Mouse (Mus musculus): ENCODE measurements around the gene Grid2. TPM values are rescaled to one million over a fixed set of nuclear protein-coding genes. Genes with fewer than 3 reads are reported as not detected.

Gene Grid2
- polyA plus RNA-seq, 1 experiment from 2014 or later: 0.52 TPM

DNA sequence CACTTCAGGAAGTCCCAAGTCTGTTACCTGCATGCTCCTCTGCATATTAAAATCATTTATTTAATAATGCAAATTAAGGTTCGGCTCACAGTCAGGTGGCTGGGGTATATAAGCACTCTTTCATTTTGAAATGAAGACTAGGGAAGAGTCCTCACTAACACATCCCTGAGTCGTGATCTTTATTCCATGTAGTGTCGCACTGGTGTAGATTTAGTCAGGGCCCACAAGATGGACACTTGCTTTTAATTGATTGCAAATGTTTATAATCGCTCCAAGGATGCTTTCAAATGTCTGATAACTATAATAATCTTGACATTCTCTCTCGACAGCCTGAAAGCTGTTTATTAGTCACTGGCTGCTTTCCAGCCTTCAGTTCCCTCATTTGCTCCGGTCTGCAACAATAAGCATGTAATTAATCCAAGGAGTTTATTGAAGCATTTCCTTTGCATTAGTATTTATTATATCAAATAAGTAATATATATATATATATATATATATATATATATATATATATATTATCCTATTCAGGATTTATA is 661.4 kb downstream of the Grid2 start:
- no peak for ATAC-seq (replicated peaks; ENCODE audit: insufficient number of reproducible peaks, insufficient read depth, low FRiP score, low read depth)
- 62% methylated on average over 6 of the region's 6 CpGs for WGBS
- no peak overlapping the region for H3K4me2 ChIP-seq

DNA sequence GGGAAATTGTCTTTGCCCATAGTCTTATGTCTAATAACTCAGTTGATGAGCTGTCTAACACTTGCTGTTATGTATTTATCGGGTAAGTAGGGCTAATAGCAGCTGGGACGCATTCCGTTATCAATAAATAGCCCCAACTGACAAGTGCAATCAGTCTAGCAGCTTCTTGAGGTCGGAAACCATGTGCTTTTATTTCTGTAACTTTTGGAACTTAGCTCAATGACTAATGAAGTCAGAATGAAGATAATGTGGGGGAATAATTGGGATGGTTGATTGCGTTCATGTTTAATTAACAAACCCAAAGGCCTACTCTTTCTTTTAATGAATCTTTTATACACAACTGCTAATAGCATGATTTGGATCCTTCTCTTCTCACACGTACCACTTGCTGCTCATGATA is 666.3 kb downstream of the Grid2 start:
- ATAC-seq (replicated peaks; ENCODE audit: insufficient number of reproducible peaks, insufficient read depth, low FRiP score, low read depth): no peak
- Histone ChIP-seq H3K4me3 (no peak overlapping the region), H3K9me3 (replicated peaks) (no peaks in the 10 kb centered on the region), H3K27me3 (no peaks in the 10 kb centered on the region), H3K27ac (no peak overlapping the region), H3K4me2 (no peak overlapping the region), H3K9ac (no peak overlapping the region), H3K36me3 (no peaks in the 10 kb centered on the region), H3K4me1 (replicated peaks) (no peaks in the 10 kb centered on the region)
- WGBS: 82% methylated on average over 6 of the region's 6 CpGs

More for the DNA sequence above, 661.4 kb downstream of the Grid2 start:
- Histone ChIP-seq H3K27ac (no peak overlapping the region), H3K36me3 (no peaks in the 10 kb centered on the region), H3K9me3 (replicated peaks) (no peaks in the 10 kb centered on the region), H3K4me3 (no peak overlapping the region), H3K9ac (no peak overlapping the region), H3K27me3 (no peaks in the 10 kb centered on the region), H3K4me1 (replicated peaks) (no peaks in the 10 kb centered on the region)

DNA sequence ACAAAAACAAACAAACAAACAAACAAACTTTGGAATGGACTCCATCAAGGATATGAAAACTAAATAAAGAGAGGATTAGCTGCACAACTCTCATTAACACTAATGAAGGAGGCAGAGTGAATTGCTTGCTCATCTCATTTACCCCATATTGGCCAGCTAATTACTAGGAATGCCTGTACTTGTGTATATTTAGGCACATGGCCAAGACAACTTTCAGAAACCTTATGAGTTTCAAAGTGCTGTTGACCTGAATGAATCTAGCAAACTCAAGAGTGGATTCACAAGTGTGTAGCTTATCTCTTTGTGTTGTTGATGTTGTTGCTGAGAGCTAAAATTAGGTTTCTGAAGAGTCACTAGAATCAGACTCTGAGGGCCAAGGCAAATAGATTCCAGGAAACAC is 675.5 kb downstream of the Grid2 start:
- no peak overlapping the region for H3K27ac ChIP-seq
- H3K4me1 ChIP-seq (replicated peaks): no peaks in the 10 kb centered on the region; the same call in 1 of the 2 replicates
- no peak for ATAC-seq (replicated peaks; ENCODE audit: insufficient number of reproducible peaks, insufficient read depth, low FRiP score, low read depth)
- no peaks in the 10 kb centered on the region for H3K27me3 ChIP-seq
- no peak overlapping the region for H3K9ac ChIP-seq
- no peak overlapping the region for H3K4me3 ChIP-seq
- no peaks in the 10 kb centered on the region for H3K36me3 ChIP-seq
- H3K4me2 ChIP-seq: no peak overlapping the region
- H3K9me3 ChIP-seq (replicated peaks): no peaks in the 10 kb centered on the region

DNA sequence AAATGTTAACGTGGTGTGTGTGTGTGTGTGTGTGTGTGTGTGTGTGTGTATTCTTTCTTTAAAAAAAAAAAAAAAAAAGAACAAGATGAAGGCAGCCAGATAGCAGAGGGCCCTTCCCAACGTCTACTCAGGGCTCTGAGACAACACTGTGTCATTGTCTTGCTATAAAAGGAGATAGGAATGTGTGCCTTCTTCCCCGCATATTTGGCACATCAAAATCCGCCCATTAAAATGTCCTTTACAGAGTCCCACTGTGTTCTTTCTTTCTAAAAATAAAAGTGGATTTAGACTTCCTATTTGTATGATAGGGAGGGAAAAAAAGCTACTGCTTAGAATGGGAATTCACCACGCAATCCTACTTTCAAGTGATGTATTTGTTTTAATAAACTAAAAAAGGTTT is 691.0 kb downstream of the Grid2 start:
- WGBS: 50% methylated on average over 5 of the region's 5 CpGs
- Histone ChIP-seq H3K9ac (no peak overlapping the region), H3K36me3 (no peaks in the 10 kb centered on the region), H3K9me3 (replicated peaks) (no peaks in the 10 kb centered on the region), H3K4me2 (no peak overlapping the region), H3K4me3 (no peak overlapping the region), H3K27me3 (no peaks in the 10 kb centered on the region), H3K4me1 (replicated peaks) (no peaks in the 10 kb centered on the region), H3K27ac (no peak overlapping the region)
- no peak for ATAC-seq (replicated peaks; ENCODE audit: insufficient number of reproducible peaks, insufficient read depth, low FRiP score, low read depth)

DNA sequence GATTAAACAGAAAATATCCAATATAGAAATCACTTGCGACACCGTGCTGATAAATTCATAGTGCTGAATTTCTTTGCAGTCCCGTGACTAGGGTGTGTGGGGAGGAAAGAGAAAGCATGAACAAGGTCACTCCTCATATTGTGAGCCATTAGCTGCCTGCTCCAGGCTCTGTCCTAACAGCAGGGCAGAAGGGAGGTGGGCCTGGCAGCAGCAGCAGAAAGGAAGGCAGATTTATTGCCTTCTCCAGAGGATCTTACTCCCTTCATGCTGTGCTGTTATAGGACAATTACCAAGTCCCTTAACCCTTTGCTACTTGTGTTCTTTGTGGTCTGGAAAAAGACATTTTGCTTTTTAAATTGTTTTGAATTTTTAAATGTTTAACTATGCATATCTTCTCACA is 708.1 kb downstream of the Grid2 start:
- Histone ChIP-seq H3K4me1 (replicated peaks) (no peaks in the 10 kb centered on the region), H3K9ac (no peak overlapping the region), H3K27ac (no peak overlapping the region), H3K36me3 (no peaks in the 10 kb centered on the region), H3K9me3 (replicated peaks) (no peaks in the 10 kb centered on the region), H3K27me3 (no peaks in the 10 kb centered on the region), H3K4me2 (no peak overlapping the region), H3K4me3 (no peak overlapping the region)
- 76% methylated on average over 3 of the region's 3 CpGs for WGBS
- no peak for ATAC-seq (replicated peaks; ENCODE audit: insufficient number of reproducible peaks, insufficient read depth, low FRiP score, low read depth)

DNA sequence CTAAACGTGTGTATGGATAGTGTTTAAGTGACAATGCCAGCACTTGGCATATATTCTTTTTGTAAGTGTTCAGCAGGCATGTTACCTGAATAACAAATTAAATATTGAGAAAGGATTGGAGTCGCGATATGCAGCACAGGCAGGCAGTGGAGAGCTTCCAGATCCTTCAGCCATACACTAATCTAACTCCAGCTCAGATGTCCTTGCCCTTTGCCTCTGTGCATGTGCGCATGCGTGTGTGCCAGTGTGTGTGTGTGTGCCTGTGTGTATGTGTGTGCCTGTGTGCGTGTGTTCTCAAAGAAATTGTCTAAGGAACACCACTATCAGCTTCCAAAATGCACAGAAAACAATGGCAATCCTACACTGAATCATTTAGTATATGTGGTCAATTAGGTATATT is 708.6 kb downstream of the Grid2 start:
- Histone ChIP-seq H3K4me1 (replicated peaks) (no peaks in the 10 kb centered on the region), H3K27ac (no peak overlapping the region), H3K9me3 (replicated peaks) (no peaks in the 10 kb centered on the region), H3K4me3 (no peak overlapping the region), H3K9ac (no peak overlapping the region), H3K36me3 (no peaks in the 10 kb centered on the region), H3K27me3 (no peaks in the 10 kb centered on the region), H3K4me2 (no peak overlapping the region)
- WGBS: 78% methylated on average over 6 of the region's 6 CpGs
- ATAC-seq (replicated peaks; ENCODE audit: insufficient number of reproducible peaks, insufficient read depth, low FRiP score, low read depth): no peak

DNA sequence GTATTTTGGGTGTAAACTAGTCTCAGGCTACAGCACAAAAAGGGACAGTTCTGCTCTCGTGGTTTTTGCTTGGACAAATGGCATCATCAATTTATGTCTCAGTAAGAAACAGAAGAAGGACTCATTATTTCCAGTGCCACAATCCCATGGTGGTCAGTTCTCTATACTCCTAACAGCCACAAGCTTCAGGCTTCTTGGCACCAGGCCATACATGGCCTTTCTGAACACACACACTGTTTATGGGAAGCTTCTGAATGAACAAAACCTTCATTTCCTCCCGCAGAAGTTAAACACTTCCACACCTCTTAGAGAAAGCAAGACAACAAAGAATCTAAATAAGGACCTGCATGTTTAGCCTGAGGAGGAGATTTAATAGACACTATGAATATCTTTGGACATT is 709.1 kb downstream of the Grid2 start:
- no peak for ATAC-seq (replicated peaks; ENCODE audit: insufficient number of reproducible peaks, insufficient read depth, low FRiP score, low read depth)
- Histone ChIP-seq H3K36me3 (no peaks in the 10 kb centered on the region), H3K4me2 (no peak overlapping the region), H3K4me3 (no peak overlapping the region), H3K27me3 (no peaks in the 10 kb centered on the region), H3K9ac (no peak overlapping the region), H3K9me3 (replicated peaks) (no peaks in the 10 kb centered on the region), H3K4me1 (replicated peaks) (no peaks in the 10 kb centered on the region), H3K27ac (no peak overlapping the region)
- WGBS: 64% methylated on average over 2 of the region's 2 CpGs

DNA sequence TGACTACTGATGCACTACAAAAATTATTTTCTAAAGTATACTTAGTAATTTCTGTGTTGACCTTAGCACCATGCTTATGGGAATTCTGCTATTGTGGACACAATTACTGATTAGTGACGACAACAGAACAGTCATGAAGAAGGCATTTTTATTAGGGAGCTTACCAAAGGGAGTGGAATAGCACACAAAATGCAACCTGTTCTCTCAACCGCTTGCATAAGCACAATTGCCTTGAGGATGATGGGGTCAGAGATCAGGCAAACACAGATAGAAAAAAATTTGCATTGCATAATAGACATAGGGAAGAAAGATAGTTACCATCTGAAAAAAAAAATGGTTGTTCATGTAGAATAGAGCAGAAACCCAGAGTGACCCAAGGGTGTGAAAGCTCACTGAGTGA is 790.4 kb downstream of the Grid2 start:
- no peak for ATAC-seq (replicated peaks; ENCODE audit: insufficient number of reproducible peaks, insufficient read depth, low FRiP score, low read depth)

DNA sequence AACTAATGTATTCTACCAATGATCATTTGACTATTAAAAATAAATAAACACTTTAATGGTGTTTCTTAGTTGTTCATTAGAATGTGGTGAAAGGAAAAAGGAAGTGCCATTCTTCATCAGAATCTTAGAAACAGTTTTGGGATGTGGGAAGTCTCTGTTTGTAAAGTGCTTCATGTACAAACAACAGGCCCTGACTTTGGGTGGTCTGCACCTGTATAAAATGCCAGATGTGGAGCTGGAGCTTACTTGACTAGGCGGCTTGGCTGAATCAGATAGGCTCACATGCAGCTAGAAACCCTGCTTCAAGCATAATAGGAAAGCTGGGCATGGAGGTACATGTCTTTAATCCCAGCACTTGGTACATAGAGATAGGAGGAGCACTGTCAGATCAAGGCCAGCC is 791.1 kb downstream of the Grid2 start:
- H3K27ac ChIP-seq: no peak overlapping the region
- no peaks in the 10 kb centered on the region for H3K4me1 ChIP-seq (replicated peaks)
- WGBS: 56% methylated on average over 1 of the region's 1 CpGs
- no peak for ATAC-seq (replicated peaks; ENCODE audit: insufficient number of reproducible peaks, insufficient read depth, low FRiP score, low read depth)
- no peaks in the 10 kb centered on the region for H3K27me3 ChIP-seq
- H3K9me3 ChIP-seq (replicated peaks): no peaks in the 10 kb centered on the region
- no peaks in the 10 kb centered on the region for H3K36me3 ChIP-seq
- H3K4me2 ChIP-seq: no peak overlapping the region
- H3K4me3 ChIP-seq: no peak overlapping the region
- no peak overlapping the region for H3K9ac ChIP-seq

More for the DNA sequence above, 790.4 kb downstream of the Grid2 start:
- H3K27me3 ChIP-seq: no peaks in the 10 kb centered on the region
- no peaks in the 10 kb centered on the region for H3K36me3 ChIP-seq
- H3K9me3 ChIP-seq (replicated peaks): no peaks in the 10 kb centered on the region
- H3K4me1 ChIP-seq (replicated peaks): no peaks in the 10 kb centered on the region
- H3K4me2 ChIP-seq: no peak overlapping the region
- WGBS: 75% methylated on average over 2 of the region's 2 CpGs
- H3K9ac ChIP-seq: no peak overlapping the region
- H3K4me3 ChIP-seq: no peak overlapping the region
- no peak overlapping the region for H3K27ac ChIP-seq

DNA sequence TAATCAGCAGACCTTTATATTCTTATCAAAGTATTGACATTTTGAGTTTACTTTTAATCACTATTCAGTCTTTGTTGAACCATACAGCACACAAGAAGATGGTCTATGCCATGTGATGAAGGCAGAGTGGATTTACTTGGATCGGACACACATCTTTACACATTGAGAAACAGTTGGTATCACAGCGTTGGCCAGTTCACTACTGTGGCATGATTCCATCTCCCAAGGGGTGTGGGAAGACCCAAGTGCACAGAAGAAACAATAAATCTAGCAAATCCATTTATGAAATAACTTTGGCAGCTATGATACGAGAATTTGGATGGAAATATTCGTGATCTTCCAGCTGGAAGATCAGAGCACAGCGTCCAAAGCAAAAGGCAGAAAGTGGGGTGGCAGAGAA is 792.3 kb downstream of the Grid2 start:
- 77% methylated on average over 5 of the region's 5 CpGs for WGBS

DNA sequence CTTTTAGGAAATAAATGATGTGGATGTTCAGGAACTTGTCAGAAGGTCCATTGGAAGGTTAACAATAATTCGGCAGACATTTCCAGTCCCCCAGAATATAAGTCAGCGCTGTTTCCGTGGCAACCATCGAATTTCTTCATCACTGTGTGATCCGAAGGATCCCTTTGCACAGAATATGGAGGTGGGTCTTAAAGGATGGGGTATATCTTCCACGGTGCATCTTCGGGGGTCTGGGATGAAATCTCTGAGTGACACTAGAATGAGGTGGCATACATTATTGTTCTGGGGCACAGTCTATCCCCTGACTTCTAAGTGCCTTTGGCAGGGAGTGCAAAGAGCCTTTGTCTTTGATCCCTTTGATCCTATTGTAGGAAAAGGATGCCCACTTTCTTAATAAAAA is 808.2 kb downstream of the Grid2 start:
- WGBS: 75% methylated on average over 7 of the region's 7 CpGs
- Histone ChIP-seq H3K27me3 (no peaks in the 10 kb centered on the region), H3K9ac (no peak overlapping the region), H3K36me3 (no peaks in the 10 kb centered on the region), H3K4me1 (replicated peaks) (no peaks in the 10 kb centered on the region), H3K4me2 (no peak overlapping the region), H3K27ac (no peak overlapping the region), H3K9me3 (replicated peaks) (no peaks in the 10 kb centered on the region), H3K4me3 (no peak overlapping the region)
- no peak for ATAC-seq (replicated peaks; ENCODE audit: insufficient number of reproducible peaks, insufficient read depth, low FRiP score, low read depth)

More for the DNA sequence above, 792.3 kb downstream of the Grid2 start:
- H3K36me3 ChIP-seq: no peaks in the 10 kb centered on the region
- no peaks in the 10 kb centered on the region for H3K9me3 ChIP-seq (replicated peaks)
- H3K4me2 ChIP-seq: no peak overlapping the region
- no peak overlapping the region for H3K4me3 ChIP-seq
- no peak overlapping the region for H3K27ac ChIP-seq
- H3K27me3 ChIP-seq: no peaks in the 10 kb centered on the region
- no peak for ATAC-seq (replicated peaks; ENCODE audit: insufficient number of reproducible peaks, insufficient read depth, low FRiP score, low read depth)
- H3K4me1 ChIP-seq (replicated peaks): no peaks in the 10 kb centered on the region
- no peak overlapping the region for H3K9ac ChIP-seq

DNA sequence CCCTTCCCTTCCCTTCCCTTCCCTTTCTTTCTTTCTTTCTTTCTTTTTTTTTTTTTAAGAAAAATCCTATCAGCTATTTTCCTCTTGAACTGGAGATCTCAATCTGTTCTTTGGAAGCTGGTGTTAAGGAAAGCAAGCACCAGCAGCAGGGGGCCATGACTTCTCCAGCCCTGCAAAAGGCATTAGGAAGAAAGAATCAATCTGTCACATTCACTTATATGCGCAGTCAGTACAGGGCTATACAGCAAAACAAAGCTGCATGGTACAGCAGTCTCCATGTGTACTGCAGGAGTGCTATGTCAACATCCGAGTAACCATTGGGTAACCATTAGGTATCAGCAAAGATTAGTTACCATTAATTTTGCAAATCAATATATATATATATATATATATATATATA is 809.0 kb downstream of the Grid2 start:
- Histone ChIP-seq H3K4me2 (no peak overlapping the region), H3K9me3 (replicated peaks) (no peaks in the 10 kb centered on the region), H3K27me3 (no peaks in the 10 kb centered on the region), H3K4me1 (replicated peaks) (no peaks in the 10 kb centered on the region), H3K27ac (no peak overlapping the region), H3K9ac (no peak overlapping the region), H3K4me3 (no peak overlapping the region), H3K36me3 (no peaks in the 10 kb centered on the region)
- WGBS: 88% methylated on average over 2 of the region's 2 CpGs
- ATAC-seq (replicated peaks; ENCODE audit: insufficient number of reproducible peaks, insufficient read depth, low FRiP score, low read depth): no peak
